Mouse (Mus musculus) CD4-positive naive resting alpha-beta T cell, adult 57 days (primary cell): ENCODE measurements around the gene 1700015F17Rik. TPM values are rescaled to one million over a fixed set of nuclear protein-coding genes. Genes with fewer than 3 reads are reported as not detected.

Experiments
- total RNA-seq: library from RNA; stranded (reverse); gene quantifications from one replicate; pipeline ENCODE4 v1.2.4, GENCODE M21; 2023

Gene 1700015F17Rik
- not detected for total RNA-seq

DNA sequence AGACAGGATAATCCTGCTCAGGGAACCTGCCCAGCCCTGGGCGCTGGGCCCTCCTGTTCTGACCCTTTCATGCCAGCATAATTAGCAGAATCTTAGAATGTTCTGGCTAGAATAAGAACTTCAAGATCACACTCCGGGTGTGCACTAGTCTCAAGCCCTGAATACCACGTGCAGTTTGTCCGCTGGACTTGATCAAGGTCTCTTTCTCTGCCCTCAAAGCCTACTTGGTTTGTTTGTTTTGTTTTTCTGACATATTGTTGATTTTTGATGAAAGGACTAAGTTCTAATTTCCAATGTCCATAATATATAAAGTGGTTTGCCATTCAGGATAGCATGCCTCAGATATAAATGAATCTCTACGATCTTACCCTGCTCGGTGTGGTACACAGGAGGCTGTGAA, at the start of gene 1700015F17Rik:
Gene 1700015F17Rik, minus strand, starts transcription at position 101 of the 400 bp plus-strand sequence.

DNA sequence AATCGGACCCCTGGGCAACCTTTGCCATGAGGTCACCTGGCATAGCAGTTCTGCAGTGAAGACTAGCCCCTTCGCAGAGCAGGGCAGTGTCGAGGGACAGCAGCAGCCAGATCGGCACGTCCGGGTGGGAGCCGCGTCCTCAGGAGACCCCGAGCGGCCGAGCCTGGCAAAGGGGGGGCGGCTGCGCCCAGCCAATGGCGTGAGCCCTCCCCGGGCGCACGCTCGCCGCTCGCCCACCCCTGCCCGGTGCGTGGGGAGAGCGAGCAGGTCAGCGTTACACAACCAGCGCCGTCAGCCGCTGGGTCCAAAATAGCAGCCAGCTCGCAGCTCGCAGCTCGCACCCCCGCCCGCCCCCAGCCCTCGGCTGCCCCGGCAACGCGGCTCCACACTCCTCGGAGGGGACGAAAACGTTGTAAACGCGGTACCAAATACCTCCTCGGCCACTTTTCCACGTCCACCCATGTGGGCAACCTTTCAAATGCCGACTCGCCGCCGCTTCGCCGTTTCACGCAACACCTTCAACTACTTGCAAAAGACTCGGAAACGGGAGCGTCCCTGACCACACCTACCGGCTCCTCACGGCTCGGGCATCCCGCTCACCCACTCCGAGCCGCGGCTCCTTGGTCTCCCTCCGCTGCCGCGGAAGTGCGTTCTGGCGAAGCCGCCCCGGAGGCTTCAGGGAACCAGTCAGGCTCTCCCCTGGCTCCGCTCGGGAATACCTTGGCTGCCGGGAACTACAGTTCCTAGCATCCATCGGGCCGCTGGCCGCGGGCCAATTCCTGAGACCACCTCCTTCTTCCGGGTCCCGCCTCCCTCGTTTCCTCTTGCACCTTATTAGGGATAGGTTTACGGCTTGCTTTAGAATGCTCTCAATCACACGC, 35.5 kb upstream of the 1700015F17Rik start, which contains the start of gene Cldn12:
Gene Cldn12, minus strand, starts transcription at position 763 of the 881 bp plus-strand sequence.

DNA sequence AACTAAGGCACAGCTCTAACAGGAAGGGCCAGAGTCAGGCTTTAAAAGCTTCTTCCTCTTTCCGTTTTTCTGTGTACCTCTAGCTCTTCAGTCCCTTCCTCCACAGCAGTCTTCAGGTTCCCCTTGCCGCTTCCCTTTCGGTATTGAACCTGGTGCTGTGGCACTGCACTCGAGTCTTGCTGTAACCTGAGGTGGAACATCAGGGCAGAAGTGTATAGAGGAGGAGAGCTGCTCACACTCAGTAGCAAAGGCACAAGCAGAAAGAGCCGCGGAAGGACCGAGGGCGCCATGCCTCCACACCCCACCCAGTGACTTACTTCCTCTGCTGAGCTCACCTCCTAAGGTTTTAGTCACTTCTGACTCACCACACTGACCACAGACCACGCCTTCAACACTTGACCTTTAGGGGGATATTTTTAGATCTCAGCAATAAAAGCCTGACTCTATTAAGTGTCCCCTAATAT, 58.9 kb downstream of the 1700015F17Rik start, which contains the start of gene Cdk14:
Gene Cdk14, minus strand, starts transcription at position 321 of the 464 bp plus-strand sequence.

Other genes starting within 250 kb of the 1700015F17Rik start
- gene Cdk14, start 58.8 kb downstream of the 1700015F17Rik start, total RNA-seq: 0.95 TPM
- gene Cldn12, start 35.8 kb upstream of the 1700015F17Rik start, total RNA-seq: 1.0 TPM
- 14.2 TPM for gene Gtpbp10, start 80.4 kb upstream of the 1700015F17Rik start, total RNA-seq
- not detected for gene Gm8773, start 94.7 kb upstream of the 1700015F17Rik start, total RNA-seq
- not detected for gene Cfap69, start 185.1 kb upstream of the 1700015F17Rik start, total RNA-seq
- gene Steap2, start 215.4 kb upstream of the 1700015F17Rik start, total RNA-seq: not detected